Mouse (Mus musculus): ENCODE measurements around the gene 1110065P20Rik.

1110065P20Rik gene

GRCm38 (mm10) chr4:124840998-124841397 lies 10.0 kb downstream of the 1110065P20Rik start:
- DNase-seq = no peak

DNA sequence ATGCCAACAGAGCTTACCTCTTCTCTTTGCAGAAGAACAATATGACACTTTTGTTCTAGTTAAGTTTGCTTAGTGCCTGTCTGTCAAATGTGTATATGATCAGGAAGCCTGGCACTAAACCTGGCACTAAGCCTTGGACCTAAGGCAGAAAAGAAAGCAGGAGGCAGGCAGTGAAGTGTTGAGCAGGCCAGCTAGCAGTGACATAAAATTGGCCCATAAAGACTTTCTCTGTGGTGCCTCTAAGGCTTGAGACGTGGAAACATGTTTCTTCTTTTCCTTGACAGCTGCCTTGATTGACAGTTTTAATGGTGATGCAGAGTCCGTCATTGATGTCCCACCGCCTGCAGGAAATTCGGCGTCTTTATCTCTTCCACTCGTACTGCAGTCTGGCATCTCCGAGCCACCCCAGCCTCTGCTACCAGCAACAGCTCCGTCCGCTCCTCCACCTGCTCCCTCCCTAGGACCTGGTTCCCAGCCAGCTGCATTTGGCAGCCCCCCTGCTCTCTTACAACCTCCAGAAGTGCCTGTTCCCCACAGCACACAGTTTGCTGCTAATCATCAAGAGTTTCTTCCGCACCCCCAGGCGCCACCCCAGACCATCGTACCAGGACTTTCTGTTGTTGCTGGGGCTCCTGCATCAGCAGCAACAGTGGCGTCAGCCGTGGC lies 12.8 kb downstream of the 1110065P20Rik start:
- peak; percentile 87 to 93 for DNase-seq

GRCm38 (mm10) chr4:124832796-124833195 lies 18.2 kb downstream of the 1110065P20Rik start:
- no peak for DNase-seq

GRCm38 (mm10) chr4:124829671-124830070 lies 21.3 kb downstream of the 1110065P20Rik start:
- no peak for DNase-seq

- DNase-seq = no peak
These were observed 25.5 kb downstream of the 1110065P20Rik start for GRCm38 (mm10) chr4:124825371-124825965.

- DNase-seq = no peak
These were observed 26.0 kb downstream of the 1110065P20Rik start for GRCm38 (mm10) chr4:124824967-124825366.

DNA sequence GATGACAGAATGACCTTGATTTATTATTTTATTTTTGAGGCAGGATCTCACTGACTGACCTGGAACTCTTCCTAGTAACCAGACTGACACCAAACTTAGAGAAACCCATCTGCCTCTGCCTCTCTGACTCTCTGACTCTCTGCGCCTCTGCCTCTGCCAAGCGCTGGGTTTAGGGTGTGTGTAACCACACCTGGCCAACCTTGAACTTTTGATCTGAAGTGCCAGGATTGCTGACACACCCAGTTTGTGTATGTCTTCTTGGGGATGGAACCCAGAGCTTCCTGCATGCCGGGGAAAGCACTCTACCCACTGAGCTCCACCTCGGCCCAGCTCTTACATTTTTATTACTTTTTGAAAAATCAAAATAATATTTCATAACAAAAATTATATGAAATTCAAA lies 32.2 kb downstream of the 1110065P20Rik start:
- no peak for DNase-seq

DNA sequence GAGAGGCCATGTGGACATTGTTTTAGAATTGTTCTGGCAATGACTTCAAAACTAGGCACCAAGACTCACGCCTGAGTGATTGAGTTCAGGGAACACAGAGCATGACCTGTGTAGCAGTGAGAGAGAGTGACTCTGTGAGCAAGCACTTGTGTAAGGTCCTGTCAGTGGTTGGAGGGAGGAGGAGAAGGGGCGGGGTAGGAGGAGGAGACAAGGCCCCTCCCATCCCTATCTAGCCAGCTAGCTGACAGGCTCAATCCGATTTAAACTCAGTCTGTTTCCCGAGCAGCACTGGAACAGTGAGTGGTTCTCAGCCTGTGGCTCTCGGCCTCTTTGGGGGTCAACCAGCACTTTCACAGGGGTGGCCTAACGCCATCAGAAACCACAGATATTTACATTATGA lies 33.2 kb downstream of the 1110065P20Rik start:
- DNase-seq = peak in 1 of 2 experiments; percentile 28

- DNase-seq = peak; percentile 76 to 82
These were observed 35.1 kb downstream of the 1110065P20Rik start for GRCm38 (mm10) chr4:124815901-124816300.

DNA sequence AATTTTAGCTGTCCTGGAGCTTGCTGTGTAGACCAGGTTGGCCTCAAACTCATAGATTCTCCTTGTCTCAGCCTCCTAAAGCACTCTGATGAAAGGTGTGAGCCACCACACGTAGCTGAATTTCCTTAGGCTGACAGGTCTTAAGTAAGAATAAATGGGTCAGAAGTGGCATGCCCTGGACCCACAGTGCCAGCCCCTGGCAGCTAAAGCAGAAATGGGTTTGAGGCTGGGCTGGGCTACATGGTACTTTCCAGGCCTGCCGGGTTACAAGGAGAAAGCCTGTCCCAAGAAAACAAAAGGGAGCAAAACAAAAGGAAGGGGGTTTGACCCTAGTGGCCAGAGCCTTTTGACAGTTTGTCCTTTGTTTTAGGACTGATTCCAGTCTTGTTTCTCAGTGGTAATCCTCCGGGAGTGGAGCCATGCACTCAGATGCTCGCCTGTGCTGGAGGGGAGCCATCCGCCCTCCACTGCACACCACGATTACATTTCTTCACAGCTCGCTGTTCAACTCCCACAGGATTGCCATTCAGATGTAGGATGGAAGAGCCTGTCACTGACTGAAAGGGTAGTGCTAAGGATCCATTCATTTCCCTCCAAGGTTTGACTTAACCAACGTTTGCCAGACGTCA lies 39.5 kb downstream of the 1110065P20Rik start:
- DNase-seq = peak; percentile 42 to 55

DNA sequence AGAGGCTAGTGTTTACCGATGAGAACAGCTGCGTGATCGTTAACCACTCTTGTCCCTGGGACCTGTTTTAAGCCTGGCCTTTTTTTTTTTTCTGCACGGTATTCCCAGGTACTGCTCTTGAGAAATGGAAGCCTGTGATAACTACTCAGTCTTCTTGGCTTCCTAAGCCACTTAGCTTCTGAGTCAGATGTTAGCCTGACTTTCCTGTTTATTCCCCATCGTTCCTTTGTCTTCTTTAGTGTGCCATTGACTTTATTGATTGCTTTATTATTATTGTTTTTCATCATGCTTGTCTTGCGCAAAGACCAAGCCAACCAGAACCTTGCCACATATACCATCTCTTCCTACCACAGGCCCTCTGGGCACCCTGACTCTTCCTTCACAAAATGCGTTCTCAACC lies 40.9 kb downstream of the 1110065P20Rik start:
- no peak for DNase-seq

DNA sequence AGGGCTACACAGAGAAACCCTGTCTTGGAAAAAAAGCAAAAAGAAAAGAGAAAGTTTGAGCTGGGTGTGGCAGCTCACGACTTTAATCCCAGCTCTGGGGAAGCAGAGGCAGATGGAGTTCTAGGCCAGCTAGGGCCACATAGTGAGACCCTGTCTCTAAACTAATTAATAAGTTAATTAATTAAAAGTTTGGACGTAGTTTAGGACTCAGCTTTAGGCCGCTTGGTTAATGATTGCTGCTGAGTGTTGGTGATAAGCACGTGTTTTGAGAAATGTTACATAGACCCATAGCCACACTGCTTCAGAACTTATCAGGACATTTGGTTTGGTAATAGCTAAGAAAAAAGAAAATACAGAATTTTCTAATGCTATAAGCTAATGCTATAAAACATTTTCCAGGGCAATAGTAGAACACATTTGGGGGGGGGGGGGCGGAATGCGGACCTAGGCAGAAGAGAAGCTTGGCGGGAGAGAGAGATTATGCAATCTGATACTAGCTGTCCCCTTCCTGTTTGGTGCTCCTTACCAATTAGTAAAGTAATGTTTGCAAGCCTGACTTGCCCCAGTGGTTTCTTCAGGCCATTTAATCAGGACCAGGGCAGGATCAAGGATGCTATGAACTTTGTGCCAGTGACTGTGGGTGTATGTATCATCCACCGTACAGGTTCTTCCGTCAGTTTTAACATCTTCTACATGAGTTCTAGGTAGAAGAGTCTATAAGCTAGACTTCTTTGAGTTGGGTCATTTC lies 41.7 kb downstream of the 1110065P20Rik start:
- no peak for DNase-seq

GRCm38 (mm10) chr4:124808511-124808910 lies 42.5 kb downstream of the 1110065P20Rik start:
- DNase-seq = no peak

GRCm38 (mm10) chr4:124803406-124803805 lies 47.6 kb downstream of the 1110065P20Rik start:
- DNase-seq = no peak

GRCm38 (mm10) chr4:124802309-124803260 lies 48.4 kb downstream of the 1110065P20Rik start:
- peak; percentile 97 for DNase-seq

DNA sequence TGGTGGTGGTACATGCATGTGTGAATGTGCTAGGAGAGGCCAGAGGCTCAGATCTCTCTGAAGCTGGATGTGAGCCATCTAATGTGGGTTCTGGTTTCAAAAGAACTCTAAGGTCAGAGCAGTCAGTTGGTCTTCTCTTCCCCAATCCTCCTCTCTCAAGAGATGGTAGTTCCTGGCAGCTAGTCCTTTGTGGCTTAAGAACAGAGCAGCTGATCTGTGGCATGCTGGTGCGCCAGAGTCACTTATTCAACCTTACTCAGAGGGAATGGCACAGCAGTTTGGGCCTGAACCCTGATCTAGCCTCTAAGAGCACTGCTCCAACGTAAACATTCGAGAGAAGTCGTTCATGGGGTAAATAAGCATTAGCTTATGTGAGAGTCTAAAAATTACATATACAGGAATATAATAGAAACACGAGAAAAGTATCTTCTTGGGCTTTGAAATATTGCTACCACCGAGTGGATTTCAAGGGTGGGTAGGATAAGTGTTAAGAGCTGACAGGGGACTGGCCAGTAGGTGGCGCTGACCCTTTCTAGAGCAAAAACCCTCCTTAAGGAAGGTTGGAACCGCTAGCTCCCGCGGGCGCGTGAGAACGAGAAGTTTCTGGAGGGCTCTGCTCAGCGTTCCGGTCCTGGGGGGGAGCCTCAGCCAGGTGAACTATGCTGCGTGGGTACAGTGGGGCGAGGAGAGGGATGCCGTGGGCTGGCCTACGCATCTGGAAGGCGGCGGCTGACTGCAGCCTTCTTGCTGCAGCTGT lies 49.3 kb downstream of the 1110065P20Rik start, which contains the start of gene Mtf1:
TSS of gene Mtf1 (plus strand) at position 553 of the 757 bp plus-strand sequence.
- peak; percentile 97 to 98 for DNase-seq

All from cerebellum, postnatal 10 days (tissue).